Mouse (Mus musculus) CD4-positive, CD25-positive, alpha-beta regulatory T cell, adult 2 months (primary cell): ENCODE results near the gene Sgo1.

Experiments
- DNase-seq: peaks from one replicate; pipeline ENCODE4 v3.0.0-alpha.2; 2012; ENCODE audit warnings: low read depth, low spot score

Gene Sgo1

GRCm38 (mm10) chr17:53650251-53650661, 38.9 kb downstream of the Sgo1 start:
- peak; percentile 64 for DNase-seq

GRCm38 (mm10) chr17:53643360-53643759, 45.8 kb downstream of the Sgo1 start:
- no peak for DNase-seq

- DNase-seq, result peak; percentile 40
These were observed 57.8 kb downstream of the Sgo1 start for GRCm38 (mm10) chr17:53631344-53631743.

- no peak for DNase-seq
These were observed 61.0 kb downstream of the Sgo1 start for GRCm38 (mm10) chr17:53628131-53628530.

GRCm38 (mm10) chr17:53627497-53627896, 61.6 kb downstream of the Sgo1 start:
- DNase-seq, result no peak

- DNase-seq, result no peak
These were observed 63.0 kb downstream of the Sgo1 start for GRCm38 (mm10) chr17:53626160-53626559.
